Mouse (Mus musculus) stomach, embryonic 14.5 days (tissue): ENCODE measurements at regions not wholly inside any gene's neighbourhood (a gene's known extent, or its start where the extent isn't known, plus 50 kb on each side); places are given as distances from the start of the nearest gene placed in this dataset.

ENCODE experiments used
- ATAC-seq: fragments of 200-750 bp; cut with Nextera tagmentation; 2 replicates; pipeline ENCODE4 v1.8.0; 2017; ENCODE audit warnings: low read depth, moderate TSS enrichment; ENCODE audit not compliant: insufficient number of reproducible peaks, insufficient read depth, low FRiP score
- H3K27ac ChIP-seq: fragments of 300-500 bp; sonication (generic); 2 replicates; pipeline ENCODE4 v1.5.1; 2014; ENCODE audit warnings: mild to moderate bottlenecking, low read length, moderate library complexity, mixed read lengths
- H3K27me3 ChIP-seq: fragments of 300-500 bp; sonication (generic); 2 replicates; pipeline ENCODE4 v1.6.1; 2014; ENCODE audit warnings: low read length, control low read depth, mixed read lengths; ENCODE audit not compliant: control insufficient read depth, insufficient read depth
- H3K36me3 ChIP-seq: fragments of 300-500 bp; sonication (generic); 2 replicates; pipeline ENCODE4 v1.6.1; 2014; ENCODE audit warnings: mild to moderate bottlenecking, control low read depth, low read length, moderate library complexity, mixed read lengths; ENCODE audit not compliant: control insufficient read depth, insufficient read depth
- H3K4me1 ChIP-seq: fragments of 300-500 bp; sonication (generic); 2 replicates; pipeline ENCODE4 v1.6.1; 2014; ENCODE audit warnings: low read length, control low read depth, mixed read lengths; ENCODE audit not compliant: control insufficient read depth, insufficient read depth
- H3K4me2 ChIP-seq: fragments of 300-500 bp; sonication (generic); replicated peaks from 2 replicates; pipeline ENCODE4 v1.6.1; 2014; ENCODE audit warnings: low read depth, low read length, control low read depth
- H3K4me3 ChIP-seq: fragments of 300-500 bp; sonication (generic); 2 replicates; pipeline ENCODE4 v1.5.1; 2014; ENCODE audit warnings: low read depth, low read length, control low read depth
- H3K9ac ChIP-seq: fragments of 300-500 bp; sonication (generic); replicated peaks from 2 replicates; pipeline ENCODE4 v1.6.1; 2014; ENCODE audit warnings: low read depth, mild to moderate bottlenecking, control low read depth, low read length, moderate library complexity, mixed read lengths
- H3K9me3 ChIP-seq: fragments of 300-500 bp; sonication (generic); 2 replicates; pipeline ENCODE4 v1.6.1; 2016; ENCODE audit warnings: low read depth, low read length, control low read depth; ENCODE audit not compliant: control insufficient read depth
- WGBS: fragments of 180-500 bp; shearing (Covaris S2); extraction: QIAGEN DNeasy Blood & Tissue Kit; methylation state at CpG from one replicate; pipeline ENCODE4 v1.1.7; 2014; 5-methylcytosine and 5-hydroxymethylcytosine counted together

- 0 out of 2 replicates have a peak overlapping the region, but pooled peaks have one; percentile 17 for H3K4me2 ChIP-seq
These were observed 142.3 kb downstream of the Bach1 start for GRCm38 (mm10) chr16:87840949-87841546.

More at GRCm38 (mm10) chr16:87840949-87841546, 142.3 kb downstream of the Bach1 start:
- H3K9me3 ChIP-seq: no peaks in the 10 kb centered on the region
- H3K36me3 ChIP-seq: no peaks in the 10 kb centered on the region
- no peak overlapping the region for H3K4me3 ChIP-seq
- ATAC-seq: peak; percentile 72; the same call in 1 of the 2 replicates
- 13% methylated on average over 16 of the region's 16 CpGs for WGBS
- H3K9ac ChIP-seq: no peak overlapping the region
- H3K27me3 ChIP-seq: no peaks in the 10 kb centered on the region
- no peaks in the 10 kb centered on the region for H3K4me1 ChIP-seq
- H3K27ac ChIP-seq: no peak overlapping the region
